Mouse (Mus musculus) midbrain, embryonic 16.5 days (tissue): Measurements from ENCODE around the gene Zfp664. TPM values are rescaled to one million over a fixed set of nuclear protein-coding genes. Genes with fewer than 3 reads are reported as not detected.

Experiments
- ATAC-seq: fragments of 200-750 bp; cut with Nextera tagmentation; 2 replicates; pipeline ENCODE4 v1.8.0; 2017; ENCODE audit warnings: moderate TSS enrichment
- H3K27ac ChIP-seq: fragments of 300-500 bp; sonication (generic); 2 replicates; pipeline ENCODE4 v1.5.1; 2014; ENCODE audit warnings: mild to moderate bottlenecking, low read length, mixed read lengths
- H3K27me3 ChIP-seq: fragments of 300-500 bp; sonication (generic); 2 replicates; pipeline ENCODE4 v1.6.1; 2014; ENCODE audit warnings: low read depth, low read length, mixed read lengths; ENCODE audit not compliant: control insufficient read depth, insufficient read depth
- H3K36me3 ChIP-seq: fragments of 300-500 bp; sonication (generic); 2 replicates; pipeline ENCODE4 v1.6.1; 2014; ENCODE audit warnings: mild to moderate bottlenecking, low read length, moderate library complexity, mixed read lengths; ENCODE audit not compliant: control insufficient read depth, insufficient read depth
- H3K4me1 ChIP-seq: fragments of 300-500 bp; sonication (generic); 2 replicates; pipeline ENCODE4 v1.6.1; 2014; ENCODE audit warnings: mild to moderate bottlenecking, low read length, mixed read lengths; ENCODE audit not compliant: control insufficient read depth, insufficient read depth
- H3K4me2 ChIP-seq: fragments of 300-500 bp; sonication (generic); 2 replicates; pipeline ENCODE4 v1.6.1; 2014; ENCODE audit warnings: mild to moderate bottlenecking, low read length, mixed read lengths
- H3K4me3 ChIP-seq: fragments of 300-500 bp; sonication (generic); 2 replicates; pipeline ENCODE4 v1.5.1; 2014; ENCODE audit warnings: low read depth, mild to moderate bottlenecking, low read length, moderate library complexity, mixed read lengths
- H3K9ac ChIP-seq: fragments of 300-500 bp; sonication (generic); 2 replicates; pipeline ENCODE4 v1.6.1; 2014; ENCODE audit warnings: low read depth, low read length, mixed read lengths
- H3K9me3 ChIP-seq: fragments of 300-500 bp; sonication (generic); replicated peaks from 2 replicates; pipeline ENCODE4 v1.6.1; 2014; ENCODE audit warnings: mild to moderate bottlenecking, low read length, mixed read lengths; ENCODE audit not compliant: control insufficient read depth, poor library complexity, severe bottlenecking
- WGBS: fragments of 180-500 bp; shearing (Covaris S2); extraction: QIAGEN DNeasy Blood & Tissue Kit; methylation state at CpG from one replicate; pipeline ENCODE4 v1.1.7; 2014; 5-methylcytosine and 5-hydroxymethylcytosine counted together
- polyA plus RNA-seq: library from polyadenylated mRNA; unstranded; fragments of >200 nt; fragmentation: Nextera tagmentation; extraction: Ambion mirVana; gene quantifications from 2 replicates; pipeline ENCODE4 v1.2.1, GENCODE M21; 2015

Gene Zfp664
- polyA plus RNA-seq, 1 experiment from 2014 or later: 68.9 TPM

DNA sequence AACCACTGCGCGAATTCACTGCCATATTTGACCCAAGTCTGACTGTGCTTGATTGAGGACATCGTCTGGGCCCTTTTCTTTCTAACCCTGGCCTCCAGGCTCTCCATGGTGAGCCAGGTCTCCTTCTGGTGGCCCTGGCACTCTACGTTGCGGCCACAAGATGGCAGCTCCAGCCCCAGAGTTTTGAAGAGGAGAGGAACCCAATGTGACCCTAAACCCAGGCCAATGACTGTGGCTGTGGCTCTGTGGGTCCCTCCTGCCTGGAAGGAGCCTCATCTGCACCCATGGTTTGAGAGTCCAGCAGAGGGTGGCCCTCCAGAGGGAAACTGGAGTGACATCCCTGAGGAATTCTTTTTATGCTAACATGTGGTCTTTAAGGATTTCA, 67.6 kb downstream of the Zfp664 start:
- no peak for ATAC-seq
- Histone ChIP-seq H3K9ac (no peak overlapping the region), H3K27ac (no peak overlapping the region), H3K9me3 (no peaks in the 10 kb centered on the region), H3K27me3 (no peaks in the 10 kb centered on the region), H3K36me3 (no peaks in the 10 kb centered on the region), H3K4me1 (peaks cover 15% of the 10 kb centered on the region), H3K4me2 (no peak overlapping the region), H3K4me3 (no peak overlapping the region)
- WGBS: 37% methylated on average over 5 of the region's 5 CpGs

DNA sequence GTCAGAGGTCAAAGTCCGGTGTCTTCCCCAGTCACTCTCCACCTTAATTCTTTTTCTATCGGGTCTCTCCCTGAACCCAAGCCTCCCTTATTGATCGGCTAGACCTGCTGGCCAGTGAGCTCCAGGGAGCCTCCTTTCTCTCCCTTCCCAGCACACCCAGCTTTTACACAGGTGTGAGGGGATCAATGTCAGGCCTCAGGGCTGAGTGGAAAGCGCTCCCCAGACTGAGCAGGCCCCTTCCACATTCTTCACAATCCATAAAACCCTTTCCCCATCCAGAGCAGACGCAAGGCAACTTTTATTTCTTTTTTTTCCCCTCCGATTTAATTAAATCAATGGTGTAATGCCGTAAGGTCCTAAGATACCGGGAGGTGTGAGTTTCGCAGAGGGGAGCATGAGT, 68.1 kb downstream of the Zfp664 start:
- WGBS: 16% methylated on average over 9 of the region's 9 CpGs
- Histone ChIP-seq H3K27ac (peak overlapping the region; percentile 34; the same call in 1 of the 2 replicates), H3K9me3 (no peaks in the 10 kb centered on the region), H3K27me3 (no peaks in the 10 kb centered on the region), H3K4me2 (no peak overlapping the region), H3K36me3 (no peaks in the 10 kb centered on the region), H3K4me3 (no peak overlapping the region), H3K9ac (no peak overlapping the region; the same call in 1 of the 2 replicates), H3K4me1 (peaks cover 12% of the 10 kb centered on the region)
- ATAC-seq: no peak

DNA sequence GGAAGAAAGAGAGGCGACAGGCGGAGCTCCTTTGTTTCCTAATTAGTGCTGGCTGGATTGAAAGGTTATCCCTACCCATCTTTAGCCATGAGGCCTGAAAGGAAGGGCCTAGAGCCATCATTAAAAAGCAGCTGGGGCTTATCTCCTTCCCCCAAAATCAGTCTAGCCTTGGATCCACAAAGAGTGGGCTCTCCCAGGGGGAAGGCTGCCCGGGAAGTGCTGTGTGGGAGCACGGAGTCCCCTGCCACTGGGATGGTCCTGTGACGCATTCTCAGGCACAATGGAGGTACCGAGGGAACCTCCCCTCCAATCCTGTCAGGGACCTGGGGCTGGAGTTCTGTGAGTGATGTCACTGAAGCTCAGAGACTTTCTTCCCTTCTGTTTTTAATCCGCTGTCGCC, 68.6 kb downstream of the Zfp664 start:
- H3K4me1 ChIP-seq: peaks cover 12% of the 10 kb centered on the region
- no peaks in the 10 kb centered on the region for H3K9me3 ChIP-seq
- ATAC-seq: no peak; the same call in 1 of the 2 replicates
- no peaks in the 10 kb centered on the region for H3K27me3 ChIP-seq
- H3K36me3 ChIP-seq: no peaks in the 10 kb centered on the region
- no peak overlapping the region for H3K4me2 ChIP-seq
- peak overlapping the region; percentile 34; the same call in 1 of the 2 replicates for H3K27ac ChIP-seq
- H3K9ac ChIP-seq: peak overlapping the region; percentile 35; the same call in 1 of the 2 replicates
- no peak overlapping the region for H3K4me3 ChIP-seq
- 9% methylated on average over 8 of the region's 8 CpGs for WGBS

DNA sequence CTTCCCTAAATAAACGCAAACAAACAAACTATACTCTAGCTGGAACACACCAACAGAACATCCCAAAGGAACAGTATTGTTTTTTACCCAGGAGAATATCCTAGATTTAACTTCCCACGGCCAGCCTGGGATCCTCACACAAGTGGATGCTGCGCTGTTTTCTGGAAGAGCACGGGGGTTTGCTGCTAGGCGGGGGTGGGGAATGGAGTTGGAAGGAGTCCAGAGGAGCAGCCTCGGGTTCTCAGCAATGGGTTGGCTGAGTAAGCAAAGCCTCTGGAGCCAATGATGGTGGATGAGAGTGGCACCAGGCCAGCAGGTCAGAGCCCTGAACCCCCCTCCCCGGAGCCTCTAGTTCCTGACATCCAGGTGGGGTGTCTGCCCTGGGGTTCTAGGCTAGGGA, 72.1 kb downstream of the Zfp664 start:
- Histone ChIP-seq H3K4me2 (no peak overlapping the region), H3K4me1 (peaks cover 12% of the 10 kb centered on the region), H3K27me3 (no peaks in the 10 kb centered on the region), H3K9me3 (peaks cover 5% of the 10 kb centered on the region; the same call in 1 of the 2 replicates), H3K36me3 (no peaks in the 10 kb centered on the region), H3K9ac (no peak overlapping the region), H3K4me3 (no peak overlapping the region), H3K27ac (no peak overlapping the region)
- ATAC-seq: no peak
- WGBS: 58% methylated on average over 7 of the region's 7 CpGs

DNA sequence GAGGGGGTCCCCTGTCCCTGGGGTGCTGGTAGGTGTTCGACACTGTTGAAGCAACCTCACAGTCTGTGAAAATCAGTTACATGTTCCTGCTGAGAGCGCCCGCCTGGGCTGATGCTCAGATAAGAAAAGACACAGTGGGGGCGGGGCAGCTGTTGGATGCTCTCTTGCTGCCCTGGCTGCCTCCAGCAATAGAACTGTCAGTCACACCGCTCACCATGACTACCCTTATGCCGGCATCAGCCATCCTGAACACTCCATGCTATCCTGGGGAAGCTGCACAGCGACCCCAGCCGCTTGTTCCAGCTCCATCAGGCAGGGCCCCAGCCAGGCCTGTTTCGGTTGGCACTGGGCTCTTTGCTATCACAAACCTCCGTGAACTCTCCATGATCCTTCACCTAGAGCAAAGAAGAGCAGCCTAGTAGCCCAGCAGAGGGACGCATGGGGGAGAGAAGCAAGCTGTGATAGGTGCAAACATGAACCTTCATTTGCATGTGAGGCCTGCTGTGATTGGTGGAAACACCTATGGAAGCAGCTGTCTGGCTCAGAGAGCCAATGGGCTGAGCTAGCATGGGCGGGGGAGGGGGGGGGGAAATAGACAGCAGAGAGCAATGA, 80.8 kb downstream of the Zfp664 start:
- peak; percentile 72; the same call in 1 of the 2 replicates for ATAC-seq
- H3K27ac ChIP-seq: no peak overlapping the region; the same call in 1 of the 2 replicates
- 51% methylated on average over 12 of the region's 12 CpGs for WGBS

DNA sequence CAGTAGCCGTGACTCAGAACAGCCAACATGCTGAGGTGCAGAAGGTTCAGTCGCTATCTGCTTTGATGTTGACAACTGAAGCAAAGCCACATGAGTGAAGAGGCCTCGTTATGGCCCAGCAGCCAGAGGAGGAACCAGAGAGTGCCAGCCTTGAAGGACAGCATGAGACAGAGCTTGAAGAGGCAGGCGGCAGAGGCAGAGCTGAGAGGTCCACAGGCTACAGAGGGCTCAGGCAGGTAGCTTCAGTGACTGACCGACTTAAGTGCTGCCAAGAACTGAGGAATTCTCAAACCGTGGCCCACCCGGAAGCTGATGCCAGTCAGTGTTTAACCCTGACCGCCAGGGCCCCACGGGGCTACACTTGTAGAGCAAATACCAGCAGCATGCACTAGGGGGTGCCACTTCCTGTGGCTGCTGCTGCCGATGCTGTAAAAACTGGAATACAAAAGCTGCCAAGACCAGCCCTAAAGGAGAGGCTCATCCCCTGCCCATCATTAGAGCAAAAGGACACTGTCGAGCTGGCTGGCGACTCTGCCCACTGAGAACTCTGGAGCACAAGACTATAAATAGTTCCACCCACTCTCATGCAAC, 81.4 kb downstream of the Zfp664 start:
- Histone ChIP-seq H3K27ac (no peak overlapping the region), H3K4me3 (no peak overlapping the region), H3K36me3 (no peaks in the 10 kb centered on the region), H3K27me3 (no peaks in the 10 kb centered on the region), H3K4me1 (peaks cover 6% of the 10 kb centered on the region; the same call in 1 of the 2 replicates), H3K4me2 (no peak overlapping the region), H3K9ac (no peak overlapping the region), H3K9me3 (peaks cover 4% of the 10 kb centered on the region; the same call in 1 of the 2 replicates)
- WGBS: 55% methylated on average over 12 of the region's 12 CpGs
- no peak for ATAC-seq

More for the DNA sequence above, 80.8 kb downstream of the Zfp664 start:
- Histone ChIP-seq H3K4me3 (no peak overlapping the region), H3K9ac (no peak overlapping the region), H3K27me3 (no peaks in the 10 kb centered on the region), H3K9me3 (peaks cover 4% of the 10 kb centered on the region; the same call in 1 of the 2 replicates), H3K36me3 (no peaks in the 10 kb centered on the region), H3K4me1 (peaks cover 6% of the 10 kb centered on the region; the same call in 1 of the 2 replicates), H3K4me2 (no peak overlapping the region)

DNA sequence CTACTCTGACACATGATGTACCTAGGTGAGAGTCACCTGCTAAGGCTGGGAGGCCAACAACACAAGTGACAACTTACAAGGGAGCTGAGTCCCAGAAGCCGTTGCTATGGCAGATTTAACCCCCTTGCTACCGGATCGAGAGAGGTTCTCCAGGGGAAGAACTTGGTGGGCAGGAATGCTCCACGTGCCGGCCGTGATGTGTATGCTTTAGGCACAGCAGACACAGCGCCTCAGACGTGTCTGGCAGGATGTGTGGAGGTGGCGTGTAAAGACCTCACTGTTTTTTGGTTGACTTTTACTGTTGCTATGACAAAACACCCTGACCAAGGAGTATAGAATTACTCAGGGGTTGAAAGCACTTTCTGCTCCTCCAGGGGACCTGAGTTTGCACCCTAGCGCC, 81.9 kb downstream of the Zfp664 start:
- Histone ChIP-seq H3K27me3 (no peaks in the 10 kb centered on the region), H3K4me3 (no peak overlapping the region), H3K4me1 (peaks cover 6% of the 10 kb centered on the region; the same call in 1 of the 2 replicates), H3K4me2 (no peak overlapping the region), H3K36me3 (no peaks in the 10 kb centered on the region), H3K9me3 (peaks cover 4% of the 10 kb centered on the region; the same call in 1 of the 2 replicates), H3K27ac (no peak overlapping the region), H3K9ac (no peak overlapping the region)
- no peak for ATAC-seq
- WGBS: 84% methylated on average over 10 of the region's 10 CpGs

DNA sequence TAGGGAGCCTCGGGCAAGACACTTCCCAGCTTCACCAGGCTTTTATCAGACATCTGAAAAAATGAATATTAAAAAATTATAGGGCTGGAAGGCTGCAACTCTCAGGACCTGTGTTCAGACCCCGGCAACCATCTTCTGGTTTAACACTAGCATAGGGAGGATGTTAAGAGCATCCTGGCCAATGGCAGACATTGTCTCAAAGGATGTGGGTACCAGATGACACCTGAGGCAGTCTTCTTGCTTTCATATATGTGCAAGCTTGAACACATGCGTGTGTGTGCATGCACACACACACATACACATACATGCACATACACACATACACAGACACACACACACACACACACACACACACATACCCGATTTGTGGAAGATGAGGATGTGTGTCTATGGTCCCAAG, 82.6 kb downstream of the Zfp664 start:
- Histone ChIP-seq H3K27ac (no peak overlapping the region), H3K36me3 (no peaks in the 10 kb centered on the region), H3K4me1 (peaks cover 6% of the 10 kb centered on the region; the same call in 1 of the 2 replicates), H3K4me3 (no peak overlapping the region), H3K4me2 (no peak overlapping the region), H3K27me3 (no peaks in the 10 kb centered on the region), H3K9ac (no peak overlapping the region), H3K9me3 (peaks cover 4% of the 10 kb centered on the region; the same call in 1 of the 2 replicates)
- 82% methylated on average over 4 of the region's 4 CpGs for WGBS
- ATAC-seq: no peak

DNA sequence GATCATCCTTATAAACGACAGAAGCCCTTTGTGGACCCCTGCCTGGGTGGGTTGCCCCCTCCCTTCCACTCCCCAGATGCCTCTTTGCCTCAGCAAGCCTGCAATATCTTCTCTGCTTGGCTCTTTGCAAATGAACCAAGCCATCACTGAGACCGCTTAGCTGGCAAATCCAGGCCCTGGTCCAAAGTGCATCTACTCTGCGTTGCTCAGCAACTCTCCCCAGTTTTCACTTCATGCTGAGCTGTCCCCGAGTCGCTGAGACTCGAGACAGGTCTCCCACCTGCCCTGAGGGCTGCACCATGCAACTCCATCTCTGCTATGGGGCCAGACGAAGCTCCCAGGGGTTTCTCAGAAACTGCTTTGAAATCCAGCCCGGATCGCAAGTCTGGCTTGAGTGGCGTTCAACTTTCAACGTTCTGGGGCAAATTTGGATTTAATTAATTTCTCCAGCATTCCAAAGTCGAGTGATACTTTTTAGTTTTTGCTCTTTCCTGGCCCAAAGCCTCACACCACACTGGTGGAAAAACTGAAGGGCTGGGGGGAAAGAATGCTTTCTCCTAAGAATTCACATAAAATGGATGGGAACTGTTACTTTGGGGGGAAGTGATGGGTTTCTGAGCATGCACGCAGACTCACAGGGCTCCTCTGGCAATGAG, 88.3 kb downstream of the Zfp664 start:
- WGBS: 53% methylated on average over 13 of the region's 13 CpGs
- H3K4me1 ChIP-seq: no peaks in the 10 kb centered on the region
- H3K9me3 ChIP-seq: peaks cover 4% of the 10 kb centered on the region; the same call in 1 of the 2 replicates
- no peak for ATAC-seq
- H3K4me3 ChIP-seq: no peak overlapping the region
- H3K4me2 ChIP-seq: no peak overlapping the region
- H3K27ac ChIP-seq: no peak overlapping the region
- no peaks in the 10 kb centered on the region for H3K27me3 ChIP-seq
- no peak overlapping the region for H3K9ac ChIP-seq
- H3K36me3 ChIP-seq: no peaks in the 10 kb centered on the region
